Mouse (Mus musculus) CH12.LX (cell line): ENCODE measurements around the gene Unc93b1.

ENCODE experiments used
- CTCF ChIP-seq, 2 experiments: IDR thresholded peaks in 1 of 2; conservative IDR thresholded peaks in 1 of 2; 2 replicates each; pipeline ENCODE4 v1.5.1; 2011 to 2012; ENCODE audit warnings: low read depth in 2 of 2, low read length in 2 of 2, improper control_type of control experiment in 1 of 2, inconsistent platforms in 1 of 2, mild to moderate bottlenecking in 1 of 2, moderate library complexity in 1 of 2
- EP300 ChIP-seq: IDR thresholded peaks from 2 replicates; pipeline ENCODE4 v1.6.1; 2011; ENCODE audit warnings: low read length, improper control_type of control experiment
- ETS1 ChIP-seq: conservative IDR thresholded peaks from 2 replicates; pipeline ENCODE4 v1.6.1; 2012; ENCODE audit warnings: low read depth, mild to moderate bottlenecking, inconsistent platforms, low read length, improper control_type of control experiment, moderate library complexity
- JUN ChIP-seq: IDR thresholded peaks from 2 replicates; pipeline ENCODE4 v1.6.1; 2011; ENCODE audit warnings: low read depth, mild to moderate bottlenecking, low read length, improper control_type of control experiment, moderate library complexity; ENCODE audit not compliant: insufficient read depth
- USF1 ChIP-seq: IDR thresholded peaks from 2 replicates; pipeline ENCODE4 v1.6.1; 2014; ENCODE audit warnings: low read depth, mild to moderate bottlenecking, inconsistent platforms, low read length, improper control_type of control experiment

GRCm38 (mm10) chr19:3986334-3986733 lies 51.3 kb downstream of the Unc93b1 start, which contains the start of gene Acy3:
- no peak for TF ChIP-seq EP300
- no peak for TF ChIP-seq JUN
- TF ChIP-seq CTCF (conservative IDR thresholded peaks at IDR 0.05 in 1 of 2, IDR thresholded peaks at IDR 0.05 in 1 of 2; ENCODE audit: low read depth in 2 of 2, low read length in 2 of 2) = no peak
- TF ChIP-seq USF1 = no peak
- no peak for TF ChIP-seq ETS1
